Mouse (Mus musculus) thymus, postnatal 36 days (tissue): ENCODE measurements around the gene Slc7a10.
A peak's percentile ranks its signal among the peaks of the same experiment; 100 is the strongest.
"Not testable (repeated sequence)": the region's sequence is repeated elsewhere in the genome, so short reads cannot be mapped to it uniquely, and the experiment has no call there.

Source experiments
- DNase-seq, 2 experiments: peaks; one replicate each; pipeline ENCODE4 v3.0.0; 2022; ENCODE audit warnings: mixed read lengths in 2 of 2

Slc7a10 gene

GRCm38 (mm10) chr7:35175533-35175932 lies 10.7 kb upstream of the Slc7a10 start:
- no peak for DNase-seq

- DNase-seq, result no peak
Measured at GRCm38 (mm10) chr7:35176412-35177381, 9.5 kb upstream of the Slc7a10 start.

- DNase-seq, result no peak
Measured at GRCm38 (mm10) chr7:35184833-35185724, 1.1 kb upstream of the Slc7a10 start.

GRCm38 (mm10) chr7:35189699-35190098 lies 3.5 kb downstream of the Slc7a10 start:
- no peak for DNase-seq

GRCm38 (mm10) chr7:35191276-35191675 lies 5.1 kb downstream of the Slc7a10 start:
- DNase-seq, result no peak

- no peak for DNase-seq
Measured at GRCm38 (mm10) chr7:35197022-35197421, 10.8 kb downstream of the Slc7a10 start.

GRCm38 (mm10) chr7:35198981-35199754 lies 13.0 kb downstream of the Slc7a10 start:
- DNase-seq, result no peak

GRCm38 (mm10) chr7:35199755-35200154 lies 13.6 kb downstream of the Slc7a10 start:
- no peak for DNase-seq

GRCm38 (mm10) chr7:35211791-35212190 lies 25.6 kb downstream of the Slc7a10 start:
- DNase-seq, result no peak

GRCm38 (mm10) chr7:35214442-35215222 lies 28.4 kb downstream of the Slc7a10 start:
- no peak for DNase-seq

- no peak for DNase-seq
Measured at GRCm38 (mm10) chr7:35215225-35215624, 29.0 kb downstream of the Slc7a10 start, which contains the start of gene Lrp3. Gene Lrp3 (minus strand): TSS chr7:35215498.

GRCm38 (mm10) chr7:35215731-35216130 lies 29.5 kb downstream of the Slc7a10 start:
- DNase-seq, result no peak

GRCm38 (mm10) chr7:35220694-35221365 lies 34.6 kb downstream of the Slc7a10 start:
- no peak for DNase-seq

- DNase-seq, result no peak
Measured at GRCm38 (mm10) chr7:35230333-35230732, 44.1 kb downstream of the Slc7a10 start.

GRCm38 (mm10) chr7:35232796-35233455 lies 46.7 kb downstream of the Slc7a10 start:
- DNase-seq, result no peak

GRCm38 (mm10) chr7:35233861-35234260 lies 47.7 kb downstream of the Slc7a10 start:
- DNase-seq, result no peak

- DNase-seq, result peak; percentile 94 to 95
Measured at GRCm38 (mm10) chr7:35234361-35235245, 48.4 kb downstream of the Slc7a10 start.

- peak; percentile 8 to 35 for DNase-seq
Measured at GRCm38 (mm10) chr7:35235308-35235707, 49.1 kb downstream of the Slc7a10 start.

GRCm38 (mm10) chr7:35237935-35238334 lies 51.8 kb downstream of the Slc7a10 start:
- DNase-seq, result not testable (repeated sequence)
